ENCODE assay signal across 2 mouse cellular contexts in the genomic region with DNA sequence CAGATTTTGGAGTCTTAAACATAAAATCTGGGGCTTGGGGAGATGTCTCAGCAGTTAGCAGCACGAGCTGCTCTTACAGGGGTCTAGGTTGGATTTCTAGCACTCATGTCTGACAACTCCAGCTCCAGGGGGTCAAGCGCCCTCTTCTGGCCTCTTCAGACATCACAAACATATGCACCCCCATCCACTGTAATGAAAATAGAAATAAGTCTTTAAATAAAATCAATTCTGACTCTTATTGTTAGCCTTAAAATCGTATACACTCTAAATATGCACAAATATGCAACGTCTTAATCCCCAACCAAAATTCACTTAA.
TF ChIP-seq lines count a peak whose summit lies in the region.

No protein-coding gene starts in this region.

TF ChIP-seq in MEL, 35 proteins besides CTCF, POLR2A, EP300 and RAD21 (continued from another document):
- TF ChIP-seq MXI1 (IDR thresholded peaks at IDR 0.05; ENCODE audit: low read depth, low read length), result no peak
- peak; percentile 44; the same call in 1 of the 2 replicates for TF ChIP-seq ZC3H11A (IDR thresholded peaks at IDR 0.05; ENCODE audit: low read depth, low read length)
- TF ChIP-seq MYB (IDR thresholded peaks at IDR 0.05; ENCODE audit: low read depth, low read length), result no peak
- no peak for TF ChIP-seq KAT2A (conservative IDR thresholded peaks at IDR 0.05; ENCODE audit: low read depth, low read length)
- no peak for TF ChIP-seq GABPA (IDR thresholded peaks at IDR 0.05; ENCODE audit: low read depth, low read length)
- peak; percentile 62 for TF ChIP-seq SMC3 (IDR thresholded peaks at IDR 0.05; ENCODE audit: low read depth, low read length)
- no peak for TF ChIP-seq CHD1 (IDR thresholded peaks at IDR 0.05; ENCODE audit: low read depth, low read length)
- no peak for TF ChIP-seq ZMIZ1 (IDR thresholded peaks at IDR 0.05; ENCODE audit: low read depth, low read length)
- TF ChIP-seq BHLHE40 (IDR thresholded peaks at IDR 0.05; ENCODE audit: borderline replicate concordance, low read depth, low read length), result no peak

TF ChIP-seq in myocyte, 11 proteins besides CTCF, POLR2A, EP300 and RAD21 (continued from another document):
- TF ChIP-seq POLR2AphosphoS2 (IDR thresholded peaks at IDR 0.05; ENCODE audit: insufficient read length, low read depth), result no peak
- TF ChIP-seq E2F4 (IDR thresholded peaks at IDR 0.05; ENCODE audit: insufficient read depth), result no peak
- TF ChIP-seq REST (IDR thresholded peaks at IDR 0.05; ENCODE audit: insufficient read depth, insufficient read length), result no peak
- no peak for TF ChIP-seq TCF12 (IDR thresholded peaks at IDR 0.05; ENCODE audit: insufficient read depth, poor library complexity, severe bottlenecking)
- TF ChIP-seq SRF (IDR thresholded peaks at IDR 0.05; ENCODE audit: control insufficient read depth, insufficient read length, low read depth), result no peak
- no peak for TF ChIP-seq TCF3 (IDR thresholded peaks at IDR 0.05; ENCODE audit: insufficient read length, low read depth)
- no peak for TF ChIP-seq CEBPB (IDR thresholded peaks at IDR 0.05; ENCODE audit: insufficient read depth, poor library complexity, severe bottlenecking)
- TF ChIP-seq MYOG (IDR thresholded peaks at IDR 0.05; ENCODE audit: control insufficient read depth in 1 of 3, insufficient read depth in 1 of 3, insufficient read length in 2 of 3, low read depth in 2 of 3), result no peak
- no peak for TF ChIP-seq MYOD1 (IDR thresholded peaks at IDR 0.05; ENCODE audit: control insufficient read depth in 1 of 3, insufficient read length in 2 of 3, low read depth in 2 of 3)
- no peak for TF ChIP-seq MAX (IDR thresholded peaks at IDR 0.05; ENCODE audit: low read depth)
